Mouse (Mus musculus): ENCODE data around the gene Mthfs.

DNA sequence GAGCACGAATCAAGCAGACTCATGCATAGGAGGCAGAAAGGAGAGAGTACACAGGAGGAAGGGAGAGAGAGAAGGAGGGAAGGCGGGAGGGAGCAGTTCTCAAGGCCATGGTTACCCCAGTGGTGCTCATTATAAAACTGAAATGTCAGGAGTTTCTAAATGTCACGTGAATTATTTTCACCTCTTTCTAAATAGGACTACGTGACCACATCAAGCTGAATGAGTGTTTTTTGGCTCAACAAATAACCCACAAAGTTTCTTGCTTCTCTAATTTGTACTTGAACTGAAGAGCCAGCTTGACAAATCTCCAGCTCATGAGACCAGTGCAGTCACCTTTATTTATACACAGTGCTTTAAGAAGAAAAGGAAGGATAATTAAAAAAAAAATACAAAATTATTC is 56.6 kb downstream of the Mthfs start:
- no peak for TF ChIP-seq CTCF (IDR thresholded peaks at IDR 0.05; ENCODE audit: borderline replicate concordance, insufficient read depth, low read depth, low read length)
- no peak for TF ChIP-seq POLR2A (IDR thresholded peaks at IDR 0.05; ENCODE audit: borderline replicate concordance, insufficient read depth, low read length)
